Mouse (Mus musculus) lung, postnatal 10 days (tissue): ENCODE measurements around the gene Nfic.
A peak's percentile ranks its signal among the peaks of the same experiment; 100 is the strongest.

Source experiments
- DNase-seq: peaks from one replicate; pipeline ENCODE4 v3.0.0; 2021

The Nfic gene

DNA sequence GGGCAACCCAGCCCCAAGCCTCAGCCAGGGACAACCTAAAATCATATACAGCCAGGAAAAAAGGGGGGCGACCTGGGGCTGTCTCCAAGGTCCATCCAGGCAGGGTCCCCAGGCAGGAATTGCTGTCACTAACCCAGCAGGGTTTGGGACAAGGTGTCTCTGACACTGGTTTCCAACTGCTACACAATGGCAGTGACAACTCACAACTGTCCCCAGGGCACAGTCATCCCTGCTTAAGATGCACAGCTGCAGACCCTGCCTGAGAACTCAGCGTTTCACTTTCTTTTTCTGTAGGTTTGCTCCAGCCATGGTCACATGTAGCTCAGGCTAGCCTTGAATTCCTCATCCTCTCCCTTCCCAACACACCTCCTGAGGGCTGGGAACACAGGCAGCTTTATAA is 26.3 kb downstream of the Nfic start:
- DNase-seq, result peak; percentile 8

DNA sequence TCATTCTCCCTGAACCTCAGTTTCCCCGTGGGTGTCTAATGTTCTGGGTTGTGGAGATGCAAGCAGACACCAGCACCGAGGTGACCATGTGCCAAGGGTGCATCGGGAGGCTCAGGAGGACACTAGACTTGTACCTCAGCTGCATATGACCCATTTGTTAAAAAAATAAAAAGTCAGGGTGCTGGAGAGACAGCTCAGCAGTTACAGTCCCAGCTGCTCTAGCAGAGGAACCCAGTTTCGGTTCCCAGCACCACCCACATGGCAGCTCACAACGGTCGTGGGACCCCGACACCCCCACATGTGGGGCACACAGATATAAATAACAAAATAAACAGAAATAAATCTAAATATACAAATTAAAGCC is 26.9 kb downstream of the Nfic start:
- peak; percentile 3 for DNase-seq

DNA sequence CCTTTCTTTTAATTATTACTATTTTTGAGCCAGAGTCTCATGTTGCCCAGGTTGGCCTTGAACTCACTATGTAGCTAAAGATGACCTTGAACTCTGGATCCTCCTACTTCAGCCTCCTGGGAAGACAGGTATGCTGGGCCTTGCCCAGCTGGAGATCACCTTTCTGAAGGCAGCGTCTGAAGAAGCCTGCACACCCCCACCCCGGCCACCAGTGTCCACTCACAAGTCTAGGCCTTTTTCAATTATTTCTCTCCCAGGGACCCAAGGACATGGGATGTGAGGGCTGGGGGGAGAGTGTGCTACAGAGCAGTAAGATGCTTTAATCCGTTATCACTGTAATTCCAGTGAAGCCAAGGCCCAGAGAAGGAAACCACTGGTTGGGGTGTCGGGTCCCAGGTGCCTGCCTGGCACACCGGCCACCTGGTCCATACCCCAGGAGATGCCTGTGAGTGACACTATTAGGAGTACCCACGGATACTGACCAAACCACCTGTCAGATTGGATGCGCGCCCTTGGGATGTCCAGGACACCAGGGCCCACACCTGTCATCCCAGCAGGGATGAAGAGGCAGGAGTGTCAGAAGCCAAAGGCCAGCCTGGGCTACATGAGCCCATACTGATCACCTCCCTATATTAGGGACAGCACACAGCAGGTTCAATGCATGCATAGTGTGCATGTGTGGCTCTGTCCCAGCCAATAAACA is 27.5 kb downstream of the Nfic start:
- peak; percentile 3 for DNase-seq

DNA sequence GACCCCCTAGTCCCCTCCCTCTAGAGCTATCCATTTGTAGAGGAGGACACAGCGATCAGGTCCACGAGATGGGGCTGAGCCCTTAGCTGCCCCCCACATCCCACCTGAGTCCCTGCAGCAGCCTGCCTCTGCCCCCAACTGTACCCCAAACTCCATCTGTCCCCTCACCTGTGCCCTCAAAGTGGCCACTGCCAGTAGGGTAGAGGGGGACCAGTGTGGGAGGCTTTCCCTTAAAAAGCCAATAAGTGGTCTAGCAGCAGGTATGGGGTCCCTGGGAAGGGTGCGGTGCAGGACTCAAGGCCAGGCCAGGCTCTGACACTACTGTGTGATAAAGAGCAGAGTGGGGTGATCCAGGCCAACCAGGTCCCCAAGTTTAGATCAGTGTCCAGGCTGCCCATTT is 28.1 kb downstream of the Nfic start:
- no peak for DNase-seq

DNA sequence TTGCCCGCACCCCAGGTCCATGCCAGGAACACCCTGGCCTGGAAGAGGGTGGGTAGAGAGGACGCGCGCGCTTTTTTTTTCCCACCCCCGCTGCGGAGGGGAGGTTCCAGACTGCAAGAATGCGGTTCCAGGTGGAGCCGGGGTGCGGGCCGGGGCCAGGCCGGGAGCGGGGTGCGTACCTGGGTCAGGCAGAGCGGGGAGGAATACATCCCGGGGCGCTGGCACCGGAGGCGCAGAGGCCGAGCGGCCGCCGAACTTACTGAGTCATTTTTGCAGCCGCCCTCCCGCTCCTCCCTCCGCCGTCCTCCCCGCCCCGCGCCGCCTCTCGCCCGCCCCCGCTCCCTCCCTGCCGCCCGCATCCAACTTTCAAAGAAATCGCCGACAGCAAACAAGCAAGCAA is 28.5 kb downstream of the Nfic start:
- peak; percentile 75 for DNase-seq

DNA sequence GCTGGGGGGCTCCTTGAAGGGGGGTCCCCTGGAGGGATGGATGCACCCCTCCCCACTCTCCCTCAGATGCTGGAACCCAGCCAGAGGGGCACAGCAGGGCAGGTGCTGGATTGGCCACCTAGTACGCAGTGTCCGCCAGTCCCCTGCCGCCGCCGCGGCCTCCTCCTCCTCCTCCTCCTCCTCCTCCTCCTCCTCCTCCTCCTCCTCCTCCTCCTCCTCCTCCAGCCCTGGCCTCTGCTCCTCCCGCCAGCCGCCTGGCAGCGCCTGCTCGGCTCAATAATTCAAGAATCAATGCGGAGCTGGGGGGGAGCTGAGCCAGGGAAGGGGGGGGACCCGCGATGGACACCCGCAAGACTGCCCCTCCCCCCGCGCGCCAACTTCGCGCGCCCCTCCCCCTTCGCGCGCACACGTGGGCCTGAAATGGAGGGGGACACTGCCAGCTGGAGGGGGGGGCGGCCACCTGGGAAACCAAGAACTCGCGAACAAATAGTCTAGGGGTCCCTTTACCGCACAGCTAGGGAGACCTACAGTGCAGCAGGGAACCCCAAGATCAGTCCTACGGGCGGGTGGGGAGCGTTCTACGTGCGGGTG is 29.3 kb downstream of the Nfic start:
- peak; percentile 26 for DNase-seq

DNA sequence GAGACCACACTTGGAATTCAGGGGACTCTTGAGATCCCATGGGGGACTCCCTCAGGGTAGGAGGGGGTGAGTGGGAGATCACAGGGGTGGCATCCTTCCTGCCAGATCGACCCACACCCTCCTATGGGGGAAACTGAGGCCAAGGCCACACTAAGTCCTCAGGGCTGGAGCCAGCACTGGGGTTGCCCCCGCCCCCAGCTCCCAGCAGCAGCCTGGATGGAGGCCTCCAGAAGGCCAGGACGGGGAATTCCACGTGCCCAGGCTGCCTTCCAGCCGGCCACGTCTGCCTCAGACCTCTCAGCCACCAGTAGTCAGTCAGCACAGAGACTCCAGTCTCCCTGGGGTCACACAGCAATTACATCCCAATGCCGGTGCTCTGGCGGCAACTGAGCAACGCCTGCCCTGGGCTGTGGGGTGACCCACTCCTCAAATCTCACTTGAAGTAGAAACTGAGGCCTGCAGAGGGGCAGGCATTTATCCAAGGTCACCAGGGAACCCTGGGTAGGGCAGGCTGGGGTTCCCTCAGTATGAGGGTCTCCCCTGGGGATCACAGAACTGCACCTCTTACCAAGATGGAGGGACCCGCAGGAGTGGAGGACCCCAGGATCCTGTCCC is 30.1 kb downstream of the Nfic start:
- DNase-seq, result peak; percentile 49

DNA sequence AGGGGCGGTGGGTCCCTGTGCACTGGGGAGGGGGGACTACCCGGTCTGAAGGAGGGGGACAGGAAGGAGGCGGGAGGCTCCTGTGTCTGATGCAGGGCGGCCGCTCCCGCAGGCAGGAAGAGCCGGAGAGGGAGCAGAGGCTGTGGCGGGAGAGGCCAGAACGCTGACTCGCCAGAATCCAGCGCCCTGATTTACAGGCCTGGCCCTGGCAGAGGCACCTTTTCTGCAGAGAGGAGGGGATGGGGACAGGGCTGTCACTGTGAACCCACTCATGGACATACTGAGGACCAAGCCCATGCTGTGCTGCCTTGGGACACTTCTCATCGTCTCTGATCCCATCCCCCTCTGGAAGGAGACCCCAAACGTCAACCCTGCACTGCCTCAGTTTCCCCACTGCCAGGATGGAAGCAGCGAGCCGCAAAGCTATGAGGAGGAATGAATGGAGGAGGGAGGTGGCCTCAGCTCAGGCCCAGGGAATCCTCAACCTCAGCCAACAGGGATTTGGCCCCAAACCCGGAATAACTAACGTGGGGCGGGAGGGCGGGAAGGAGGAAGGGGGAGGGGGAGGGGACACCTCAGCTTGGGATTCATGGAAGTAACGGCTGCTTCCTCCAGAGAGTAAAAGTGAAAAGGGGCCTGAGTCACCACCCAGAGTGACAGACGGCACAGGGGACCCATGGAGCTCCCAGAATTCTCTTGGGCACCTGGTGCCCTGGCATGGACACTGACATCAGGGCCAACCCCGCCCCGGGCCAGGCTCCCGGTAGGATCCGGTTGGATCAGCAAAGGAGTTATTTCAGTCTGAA is 31.0 kb downstream of the Nfic start:
- peak; percentile 71 for DNase-seq

DNA sequence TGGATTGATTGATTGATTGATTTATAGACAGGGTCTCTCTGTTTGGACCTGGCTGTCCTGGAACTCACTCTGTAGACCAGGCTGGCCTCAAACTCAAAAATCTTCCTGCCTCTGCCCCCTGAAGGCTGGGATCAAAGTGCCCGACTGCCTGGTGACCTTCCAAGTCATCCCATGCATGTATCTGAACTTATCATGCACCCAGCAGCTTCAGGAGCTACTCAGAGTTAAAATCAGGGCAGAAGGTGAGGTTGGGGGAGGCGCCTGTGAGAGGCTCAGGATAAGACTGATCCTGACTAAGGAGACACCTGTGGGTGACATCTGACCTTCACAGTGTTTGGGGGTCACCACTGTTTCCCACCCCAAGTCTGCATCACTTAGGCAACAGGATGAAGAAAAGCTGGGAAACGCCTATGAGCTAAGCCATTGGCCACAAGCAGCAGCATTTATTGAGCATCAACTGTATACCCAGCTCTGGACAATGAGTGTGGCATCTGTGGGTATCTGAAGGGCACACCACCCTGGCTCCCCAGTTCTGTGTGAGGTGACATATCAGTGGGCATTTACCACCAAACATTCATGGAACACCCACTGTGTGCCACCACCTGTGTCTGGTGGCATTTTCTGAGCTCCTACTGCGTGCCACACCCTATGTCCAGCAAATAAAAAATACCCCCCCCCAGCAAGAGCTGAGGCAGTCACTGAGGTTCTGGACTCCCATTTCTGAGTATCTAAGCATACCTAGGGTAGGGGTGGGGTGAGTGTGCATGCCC is 31.8 kb downstream of the Nfic start:
- peak; percentile 2 for DNase-seq

DNA sequence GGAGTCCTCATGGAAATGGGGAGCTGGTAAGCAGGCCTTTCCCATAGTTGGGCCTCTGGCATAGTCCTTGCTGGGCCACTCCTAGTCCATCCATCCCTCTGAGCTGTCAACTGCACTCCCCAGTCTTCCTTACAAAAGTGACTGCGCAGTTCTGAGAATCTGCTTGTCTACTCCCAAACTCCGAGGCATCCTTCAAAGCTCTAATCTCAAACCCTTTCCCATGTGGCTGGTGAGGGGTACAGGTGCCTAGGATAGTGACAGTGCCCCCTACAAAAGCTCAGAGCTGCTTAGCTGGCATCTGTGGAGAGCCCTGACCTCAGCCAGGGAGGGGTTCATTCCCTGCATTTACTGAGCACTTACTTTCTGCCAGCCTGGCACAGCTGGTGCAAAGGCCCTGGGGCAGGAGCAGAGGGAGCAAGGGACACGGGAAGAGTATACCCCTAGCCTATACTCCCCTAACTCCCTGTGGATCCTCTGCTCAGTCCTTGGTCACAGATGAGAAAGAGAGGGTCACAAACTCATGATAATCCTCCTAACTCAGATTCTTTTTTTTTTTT is 32.7 kb downstream of the Nfic start:
- DNase-seq, result peak; percentile 2

DNA sequence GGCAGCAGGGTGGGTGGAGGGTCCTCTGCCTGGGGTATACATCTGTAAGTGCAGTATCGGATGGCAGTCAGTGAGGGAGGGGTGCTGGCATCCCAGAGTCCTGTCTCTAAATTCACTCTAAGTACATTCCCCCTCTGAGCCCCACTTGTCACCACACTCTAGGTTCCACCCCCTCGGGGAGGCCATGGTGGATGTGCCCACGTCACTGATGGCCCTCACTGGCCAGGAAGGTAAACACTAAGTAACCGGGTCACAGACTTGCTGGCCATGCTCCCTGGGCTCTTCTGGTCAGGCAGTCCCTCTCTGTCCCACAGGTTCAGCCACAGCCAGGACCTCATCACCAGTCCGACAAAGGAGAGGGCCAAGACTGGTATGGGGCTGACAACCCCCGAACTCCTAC is 33.2 kb downstream of the Nfic start:
- peak; percentile 48 for DNase-seq

DNA sequence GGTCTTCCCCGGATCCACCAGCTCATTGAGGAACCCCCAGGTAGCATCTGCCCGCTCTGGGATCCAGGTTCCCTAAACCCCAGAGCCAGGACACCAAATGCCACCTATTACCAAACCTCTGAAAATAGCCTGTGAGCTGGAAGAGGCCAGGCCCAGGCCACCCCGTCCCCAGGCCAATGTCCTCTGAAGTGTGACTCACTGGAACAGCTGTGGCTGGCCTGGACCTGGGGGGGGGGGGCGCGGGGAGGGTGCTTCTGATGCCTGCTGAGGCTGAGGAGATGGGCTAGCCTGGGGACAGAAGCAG is 33.7 kb downstream of the Nfic start:
- DNase-seq, result peak; percentile 18

DNA sequence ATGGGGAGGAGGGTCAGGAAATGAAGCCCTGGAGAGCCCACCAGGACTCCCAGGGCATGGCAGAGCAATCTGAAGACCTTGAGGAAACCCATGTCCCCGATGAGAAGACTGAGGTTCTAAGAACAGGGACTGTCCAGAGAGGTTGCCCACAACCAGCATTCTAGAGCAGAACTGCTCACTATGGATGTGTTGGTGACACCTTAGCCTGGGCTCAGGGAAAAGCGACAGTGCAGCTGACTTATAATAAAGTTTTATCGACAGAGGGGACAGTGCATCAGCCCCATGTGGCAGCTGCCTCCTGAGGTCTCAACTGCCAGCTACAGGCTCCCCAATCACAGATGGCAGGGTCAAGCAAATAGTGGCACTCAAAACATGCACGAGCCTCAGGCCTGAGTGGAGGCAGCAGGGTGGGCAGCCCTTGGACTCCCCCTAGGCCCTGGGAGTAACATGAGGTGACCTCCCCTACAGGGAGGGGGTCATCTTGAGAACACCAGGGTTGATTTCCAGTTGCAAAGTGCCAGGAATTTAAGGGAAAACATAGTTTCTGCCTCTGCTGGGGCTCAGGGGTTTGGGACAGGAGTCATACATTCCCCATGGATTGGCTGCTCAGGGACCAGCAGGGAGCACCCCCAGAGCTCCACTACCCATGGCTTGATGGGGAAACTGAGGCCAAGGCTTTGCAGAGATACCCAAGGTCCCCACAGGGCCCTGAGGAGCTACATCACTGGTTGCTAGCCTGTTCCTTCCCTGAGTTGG is 34.2 kb downstream of the Nfic start:
- peak; percentile 3 for DNase-seq

DNA sequence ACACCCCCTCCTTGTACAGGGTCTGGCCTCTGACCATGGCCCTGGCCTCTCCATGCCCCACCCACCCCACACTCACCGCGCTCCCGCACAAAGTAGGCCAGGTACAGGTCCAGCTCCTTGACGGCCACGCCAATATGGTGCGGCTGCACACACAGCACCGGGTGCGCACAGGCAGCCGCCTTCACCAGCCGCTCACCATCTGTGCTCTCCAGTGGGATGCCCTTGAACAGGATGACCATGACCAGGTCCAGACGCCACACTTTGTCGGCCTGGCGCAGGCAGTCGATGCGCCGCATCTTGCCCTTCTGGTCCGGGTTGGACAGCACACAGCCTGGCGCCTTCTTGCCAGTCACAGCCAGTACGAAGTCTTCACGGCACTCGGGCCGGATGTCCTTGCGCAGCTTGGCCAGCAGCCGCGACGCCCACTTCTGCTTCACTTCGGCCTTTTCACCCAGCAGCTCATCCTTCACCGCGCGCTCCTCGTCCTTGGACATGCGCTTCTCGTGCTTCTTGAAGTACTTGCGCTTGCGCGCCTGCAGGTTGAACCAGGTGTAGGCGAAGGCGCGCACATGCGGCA is 35.2 kb downstream of the Nfic start:
- peak; percentile 67 for DNase-seq

DNA sequence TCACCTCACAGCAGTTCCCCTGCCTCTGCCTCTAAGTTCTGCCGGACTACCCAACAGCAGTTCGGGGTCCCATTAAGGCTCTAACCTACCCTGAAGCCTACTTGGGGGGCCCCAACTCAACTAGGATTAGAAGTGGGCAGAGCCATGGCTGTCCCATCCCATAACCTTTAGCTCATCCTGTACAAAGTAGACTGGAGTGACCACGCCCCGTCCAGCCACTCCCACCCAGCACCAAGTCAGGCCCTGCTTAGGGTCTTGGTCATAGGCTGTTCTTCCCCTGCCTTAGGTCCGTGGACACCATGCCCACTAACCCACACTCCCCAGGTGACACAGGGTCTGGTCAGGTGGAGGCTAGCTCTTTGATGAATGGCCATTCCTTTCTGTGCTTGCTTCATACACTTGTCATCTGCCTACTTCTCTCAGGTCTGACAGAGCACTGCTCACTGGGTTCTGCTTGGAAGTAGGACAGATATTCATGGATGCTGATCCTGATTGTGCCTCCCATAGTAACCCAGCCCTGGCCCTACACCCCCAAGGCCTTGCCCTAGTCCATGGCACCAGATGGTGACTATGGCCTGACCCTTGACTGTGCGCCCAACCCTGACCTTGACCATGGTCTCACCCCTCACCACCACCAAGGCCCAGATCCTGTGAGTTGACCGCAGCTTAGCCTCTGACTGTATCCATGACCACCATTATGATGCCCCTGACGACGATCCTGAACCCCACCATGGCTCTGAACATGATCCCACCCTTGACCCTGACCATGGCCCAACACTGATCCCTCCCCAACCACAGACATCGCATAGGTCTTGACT is 36.1 kb downstream of the Nfic start:
- DNase-seq, result peak; percentile 7

DNA sequence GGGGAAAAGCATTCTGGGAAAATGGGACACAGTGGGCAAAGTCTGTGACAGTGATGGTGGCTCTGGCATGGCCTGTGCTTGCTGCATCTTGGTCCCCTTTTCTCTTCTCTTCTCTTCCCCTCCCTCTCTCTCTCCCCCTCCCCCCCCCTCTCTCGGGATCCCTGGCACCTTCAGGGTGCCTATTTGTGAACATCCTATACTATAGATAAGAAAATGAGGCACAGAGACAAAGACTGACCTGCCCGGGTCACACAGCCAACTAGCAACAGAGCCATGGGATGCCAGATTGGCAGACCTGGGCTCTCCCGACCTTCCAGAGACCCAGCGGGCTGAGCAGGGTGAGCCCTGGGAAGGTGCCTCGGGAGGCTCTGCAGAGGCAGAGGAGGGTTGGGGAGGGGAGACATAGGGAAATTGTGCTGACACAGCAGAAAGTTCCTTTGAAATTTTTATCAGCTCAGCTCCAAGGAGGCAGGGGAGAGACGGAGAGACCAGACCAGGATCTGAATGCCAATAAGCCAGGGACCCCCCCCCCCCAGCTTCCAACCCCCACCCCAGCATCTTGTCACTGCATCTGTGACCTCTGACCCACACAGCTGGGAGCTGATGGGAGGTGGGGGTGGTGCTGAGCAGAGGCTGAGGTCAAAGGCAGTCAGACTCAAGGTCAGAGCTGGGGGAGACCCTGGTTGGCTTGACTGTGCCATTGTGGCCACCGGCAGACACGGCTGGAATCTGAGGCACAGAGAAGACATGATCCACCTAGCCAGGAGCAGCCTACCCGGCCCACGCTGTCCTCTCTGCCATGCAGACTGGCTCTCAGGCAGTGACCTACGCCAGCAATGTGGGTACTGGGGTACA is 37.0 kb downstream of the Nfic start:
- no peak for DNase-seq

DNA sequence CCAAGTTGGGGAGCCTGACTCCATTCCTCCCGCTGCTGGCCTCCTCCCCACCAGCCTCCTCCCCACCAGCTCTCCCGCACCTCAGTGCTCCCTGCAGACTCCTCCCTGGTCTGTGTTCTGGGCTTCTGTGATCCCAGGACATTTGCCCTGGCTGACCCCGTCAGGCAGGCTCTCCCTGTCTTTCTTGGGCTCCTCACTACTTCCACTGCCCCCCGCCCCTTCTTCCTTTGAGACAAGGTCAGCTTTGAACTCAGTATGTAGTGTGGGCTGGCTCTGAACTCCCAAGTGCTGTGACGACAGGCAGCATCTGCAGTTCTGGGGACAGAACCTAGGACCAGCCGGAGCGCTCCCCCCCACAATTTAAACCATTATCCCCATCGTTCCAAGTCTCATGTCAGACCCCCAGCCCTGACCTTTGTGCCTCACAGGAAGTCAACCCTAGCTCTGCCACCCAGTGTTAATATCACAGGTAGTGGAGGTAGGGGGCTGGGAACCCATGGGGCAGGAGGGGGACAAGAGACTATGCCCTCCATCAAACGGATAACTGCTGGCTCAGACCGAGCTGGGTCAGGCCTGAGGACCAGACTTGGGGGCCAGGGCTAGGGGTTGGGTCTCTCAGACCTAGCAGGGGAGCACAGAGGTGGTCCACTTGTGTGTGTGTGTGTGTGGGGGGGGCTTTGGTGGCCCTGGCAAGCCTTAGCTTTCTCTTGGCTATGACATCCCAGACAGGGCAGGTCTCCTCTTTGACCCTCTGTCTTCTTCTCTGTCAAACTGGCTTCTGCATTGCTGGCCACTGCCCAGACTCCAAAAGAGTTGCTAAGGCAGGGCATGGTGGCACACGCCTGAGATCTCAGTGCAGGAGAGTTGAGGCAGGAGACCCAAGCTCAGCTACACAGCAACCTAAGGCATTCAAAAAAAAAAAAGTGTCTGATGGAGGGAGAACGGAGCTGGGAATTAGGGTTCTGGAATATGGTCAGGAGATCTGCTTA is 37.9 kb downstream of the Nfic start:
- peak; percentile 7 for DNase-seq

DNA sequence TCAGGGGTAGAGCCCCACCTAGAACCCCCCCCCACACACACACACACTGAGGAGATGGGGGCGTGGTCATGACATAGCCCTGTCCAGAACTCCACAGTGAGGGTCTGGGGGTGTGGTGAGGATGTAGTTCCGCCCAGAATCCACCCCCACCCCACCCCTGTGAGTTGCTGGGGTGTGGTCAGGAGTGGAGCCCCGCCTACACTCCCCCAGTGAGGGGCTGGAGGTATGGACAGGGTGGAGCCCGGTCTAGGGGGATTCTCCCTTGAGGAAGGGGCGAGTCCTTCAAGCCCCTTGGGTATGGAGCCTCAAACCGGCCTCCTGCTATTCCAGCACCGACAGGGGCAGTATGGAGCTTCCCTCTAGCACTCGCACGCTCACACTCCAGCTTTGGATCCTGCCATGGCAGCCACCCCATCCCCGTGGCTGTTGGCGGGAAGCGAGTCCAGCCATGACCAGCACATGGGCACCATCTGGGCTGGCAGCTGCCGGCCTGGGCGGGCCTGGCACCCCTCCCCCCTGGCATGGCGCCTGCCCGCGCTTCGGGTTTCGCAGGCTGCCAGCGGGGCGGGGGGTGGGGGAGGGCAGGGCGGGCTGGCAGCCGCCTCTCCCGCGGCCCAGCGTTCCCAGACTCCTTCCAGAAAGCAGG is 38.7 kb downstream of the Nfic start:
- peak; percentile 91 for DNase-seq
